Mouse (Mus musculus) ES-E14 (cell line): ENCODE measurements at regions not wholly inside any gene's neighbourhood (a gene's known extent, or its start where the extent isn't known, plus 50 kb on each side); places are given as distances from the start of the nearest gene placed in this dataset.

ENCODE experiments used
- DNase-seq: peaks from one replicate; pipeline ENCODE4 v3.0.0-alpha.2; 2013; ENCODE audit warnings: low read depth, low spot score
- H3K27ac ChIP-seq: 2 replicates; pipeline ENCODE4 v1.5.1; 2012; ENCODE audit warnings: low read depth, mild to moderate bottlenecking, low read length, moderate library complexity, mixed read lengths; ENCODE audit not compliant: poor library complexity, insufficient read depth, severe bottlenecking
- H3K36me3 ChIP-seq: 2 replicates; pipeline ENCODE4 v1.6.1; 2012; ENCODE audit warnings: mild to moderate bottlenecking, low read length, moderate library complexity, mixed read lengths; ENCODE audit not compliant: control insufficient read depth, poor library complexity, insufficient read depth, severe bottlenecking
- H3K4me1 ChIP-seq, 2 experiments: fragments of 150-350 bp in 1 of 2; sonication (generic) in 1 of 2; 2 replicates each; pipeline ENCODE4 v1.6.1; 2012; ENCODE audit warnings: low read length in 2 of 2, mild to moderate bottlenecking in 1 of 2, mixed read lengths in 1 of 2; ENCODE audit not compliant: control insufficient read depth in 2 of 2, insufficient read depth in 2 of 2, poor library complexity in 1 of 2
- H3K4me3 ChIP-seq, 2 experiments: fragments of 150-350 bp in 1 of 2; sonication (generic) in 1 of 2; 2 replicates each; pipeline ENCODE4 v1.5.1; 2012; ENCODE audit warnings: low read length in 2 of 2, low read depth in 1 of 2, mild to moderate bottlenecking in 1 of 2, mixed read lengths in 1 of 2; ENCODE audit not compliant: insufficient read depth in 1 of 2, poor library complexity in 1 of 2, severe bottlenecking in 1 of 2
- H3K9ac ChIP-seq: 2 replicates; pipeline ENCODE4 v1.6.1; 2012; ENCODE audit warnings: low read depth, mild to moderate bottlenecking, low read length, mixed read lengths; ENCODE audit not compliant: poor library complexity, insufficient read depth, severe bottlenecking
- H3K9me3 ChIP-seq: fragments of 150-350 bp; sonication (generic); 2 replicates; pipeline ENCODE4 v1.6.1; 2012; ENCODE audit warnings: low read depth, mild to moderate bottlenecking, low read length; ENCODE audit not compliant: control insufficient read depth, insufficient read depth
- CHD2 ChIP-seq: IDR thresholded peaks from 2 replicates; pipeline ENCODE4 v1.6.1; 2014; ENCODE audit warnings: mild to moderate bottlenecking, low read depth, low read length, inconsistent platforms
- HCFC1 ChIP-seq: IDR thresholded peaks from 2 replicates; pipeline ENCODE4 v1.6.1; 2012; ENCODE audit warnings: low read length, inconsistent platforms, borderline replicate concordance; ENCODE audit not compliant: insufficient read depth
- MAFK ChIP-seq: IDR thresholded peaks from 2 replicates; pipeline ENCODE4 v1.6.1; 2014; ENCODE audit warnings: mild to moderate bottlenecking, low read depth, low read length, inconsistent platforms; ENCODE audit not compliant: insufficient read depth
- ZC3H11A ChIP-seq: IDR thresholded peaks from 2 replicates; pipeline ENCODE4 v1.6.1; 2012; ENCODE audit warnings: low read depth, mild to moderate bottlenecking, inconsistent platforms, low read length, borderline replicate concordance
- ZNF384 ChIP-seq: IDR thresholded peaks from 2 replicates; pipeline ENCODE4 v1.6.1; 2012; ENCODE audit warnings: low read depth, low read length, inconsistent platforms
- in situ Hi-C, 2 experiments: fragments of 600-800 bp; cut with MboI; formaldehyde crosslinking; loops; one replicate each; pipeline ENCODE4 v1.15.1; 2025; ENCODE audit warnings: low sequenced_read_pairs in 2 of 2, inconsistent platforms in 1 of 2; ENCODE audit not compliant: unreplicated experiment in 2 of 2

DNA sequence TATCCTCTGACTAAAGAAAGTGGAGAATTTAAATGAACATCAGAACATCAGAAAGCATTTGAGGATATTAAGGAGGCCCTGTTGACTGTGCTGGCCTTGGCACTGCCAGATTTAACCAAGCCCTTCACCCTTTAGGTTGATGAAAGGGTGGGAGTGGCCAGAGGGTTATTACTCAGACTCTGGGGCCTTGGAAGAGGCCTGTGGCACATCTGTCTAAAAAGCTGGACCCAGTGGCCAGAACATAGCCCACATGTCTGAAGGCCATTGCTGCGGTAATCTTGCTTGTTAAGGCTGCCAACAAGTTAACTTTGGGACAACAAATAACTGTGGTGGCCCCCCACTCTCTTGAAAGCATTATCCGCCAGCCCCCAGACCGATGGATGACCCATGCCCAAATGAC, 323.1 kb downstream of the Pdzph1 start:
- Histone ChIP-seq H3K36me3 (no peaks in the 10 kb centered on the region), H3K4me1 (no peaks in the 10 kb centered on the region), H3K9me3 (no peaks in the 10 kb centered on the region), H3K9ac (no peak overlapping the region), H3K27ac (no peak overlapping the region), H3K4me3 (no peak overlapping the region)
- in situ Hi-C loops: no loop called here
- no peak for DNase-seq
- TF ChIP-seq CHD2: no peak
- TF ChIP-seq ZNF384: no peak
- TF ChIP-seq ZC3H11A: no peak

DNA sequence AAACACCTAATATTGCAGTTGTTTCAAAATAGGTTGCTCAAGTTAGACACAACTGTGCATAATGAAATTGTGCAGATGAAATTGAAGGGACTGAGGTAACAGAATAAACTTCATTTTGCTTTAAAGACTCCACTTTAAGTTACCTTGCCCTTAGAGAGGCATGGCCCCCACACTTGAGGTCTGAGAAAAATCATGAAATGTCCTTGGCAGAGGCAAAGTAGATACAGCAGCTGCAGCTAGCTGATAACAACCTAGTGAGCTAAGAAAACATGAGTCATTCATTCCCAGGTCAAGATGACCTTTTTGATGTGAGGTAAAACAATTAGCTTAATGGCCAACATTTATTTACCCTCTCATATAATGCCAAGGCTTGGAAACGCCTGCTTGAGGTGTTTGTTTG, 347.4 kb downstream of the Pdzph1 start:
- in situ Hi-C loops: no loop called here
- TF ChIP-seq ZC3H11A (no peak), MAFK (no peak), HCFC1 (no peak), ZNF384 (no peak), CHD2 (no peak)

DNA sequence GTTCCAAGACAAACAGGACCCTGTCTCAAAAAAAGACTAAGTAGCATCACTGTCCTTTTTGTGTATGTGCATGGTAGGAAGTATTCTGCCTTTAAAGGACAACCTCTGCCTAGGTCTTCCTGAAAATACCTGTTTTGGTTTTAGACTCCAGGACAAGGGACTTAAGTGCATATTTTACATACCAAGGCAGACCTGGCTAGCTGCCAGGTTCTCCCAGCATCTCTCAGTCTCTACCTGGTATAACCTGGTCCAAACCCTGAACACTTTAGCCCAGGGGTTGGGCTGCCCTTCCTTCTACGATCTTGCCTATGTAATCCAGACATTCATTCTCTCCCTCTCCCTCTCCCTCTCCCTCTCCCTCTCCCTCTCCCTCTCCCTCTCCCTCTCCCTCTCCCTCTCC, 348.9 kb downstream of the Pdzph1 start:
- Histone ChIP-seq H3K27ac (no peak overlapping the region), H3K9me3 (no peaks in the 10 kb centered on the region), H3K4me3 (no peak overlapping the region), H3K36me3 (no peaks in the 10 kb centered on the region), H3K4me1 (no peaks in the 10 kb centered on the region), H3K9ac (no peak overlapping the region)
- DNase-seq: no peak
- TF ChIP-seq MAFK (no peak), ZC3H11A (no peak), HCFC1 (no peak), CHD2 (no peak), ZNF384 (no peak)
- in situ Hi-C loops: no loop called here

More for the DNA sequence above, 347.4 kb downstream of the Pdzph1 start:
- Histone ChIP-seq H3K4me3 (no peak overlapping the region), H3K9me3 (no peaks in the 10 kb centered on the region), H3K27ac (no peak overlapping the region), H3K36me3 (no peaks in the 10 kb centered on the region), H3K9ac (no peak overlapping the region), H3K4me1 (no peaks in the 10 kb centered on the region)
- no peak for DNase-seq

DNA sequence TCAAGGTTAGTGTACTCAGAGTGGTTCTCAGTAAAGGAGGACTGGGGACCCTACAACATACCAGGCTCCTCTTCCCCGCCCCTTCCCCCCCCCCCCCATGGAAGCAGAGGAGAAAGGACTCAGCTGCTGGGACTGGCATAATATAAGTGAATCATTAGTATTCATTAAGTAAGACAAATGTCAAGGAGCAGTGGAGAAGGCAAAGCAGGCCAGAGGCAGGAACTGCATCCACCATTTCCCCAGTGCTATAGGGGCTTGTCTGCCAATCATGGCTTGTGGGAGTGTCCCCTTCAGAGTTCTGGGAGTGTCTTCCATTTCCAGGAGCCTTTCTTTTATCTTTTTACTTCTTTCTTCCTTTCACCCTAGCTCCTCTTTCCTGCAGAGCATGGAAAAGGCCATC, 392.3 kb downstream of the Pdzph1 start:
- no peak for TF ChIP-seq CHD2
- TF ChIP-seq HCFC1: no peak
- TF ChIP-seq MAFK: no peak
- no peak for TF ChIP-seq ZNF384
- no peak for TF ChIP-seq ZC3H11A
- Histone ChIP-seq H3K4me1 (no peaks in the 10 kb centered on the region), H3K36me3 (no peaks in the 10 kb centered on the region), H3K4me3 (no peak overlapping the region), H3K9me3 (no peaks in the 10 kb centered on the region), H3K27ac (no peak overlapping the region), H3K9ac (no peak overlapping the region)
- in situ Hi-C loops: loop anchor here in 1 of 2 experiments (25.0 kb wide), 1 partner anchor 313 kb away; no protein-coding TSS in a partner anchor
- no peak for DNase-seq

DNA sequence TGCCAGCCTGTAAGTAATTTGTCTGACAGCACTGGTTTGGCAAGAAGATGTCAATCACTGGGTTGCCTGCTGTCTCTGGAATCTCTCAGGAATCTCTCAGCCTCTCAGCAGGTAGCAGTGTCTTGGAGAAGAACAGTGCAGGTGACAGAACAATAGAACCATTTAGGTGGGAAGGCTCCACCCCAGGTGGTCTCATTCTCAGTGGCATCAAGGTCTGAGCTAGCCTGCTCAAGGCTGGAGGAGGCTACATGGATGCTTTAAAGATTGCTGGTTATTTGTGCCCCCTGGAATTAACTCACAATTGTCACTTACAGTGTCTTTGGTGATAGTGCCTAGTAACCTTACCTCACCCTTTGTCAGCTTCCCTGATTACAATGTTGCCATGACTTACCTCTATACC, 394.5 kb downstream of the Pdzph1 start:
- in situ Hi-C loops: loop anchor here in 1 of 2 experiments (25.0 kb wide), 1 partner anchor 316 kb away; no protein-coding TSS in a partner anchor
- H3K4me1 ChIP-seq: no peaks in the 10 kb centered on the region
- TF ChIP-seq ZC3H11A (no peak), MAFK (no peak), HCFC1 (no peak), CHD2 (no peak), ZNF384 (no peak)
- H3K36me3 ChIP-seq: no peaks in the 10 kb centered on the region
- H3K27ac ChIP-seq: no peak overlapping the region
- H3K4me3 ChIP-seq: no peak overlapping the region
- no peak overlapping the region for H3K9ac ChIP-seq
- no peak for DNase-seq
- H3K9me3 ChIP-seq: no peaks in the 10 kb centered on the region
